Mouse (Mus musculus) hindbrain, embryonic 12.5 days (tissue): ENCODE data around the gene Mrpl20. TPM values are rescaled to one million over a fixed set of nuclear protein-coding genes. Genes with fewer than 3 reads are reported as not detected.

Experiments used
- ATAC-seq: fragments of 200-750 bp; cut with Nextera tagmentation; 2 replicates; pipeline ENCODE4 v1.8.0; 2017; ENCODE audit warnings: moderate TSS enrichment; ENCODE audit not compliant: low FRiP score
- H3K27ac ChIP-seq: fragments of 300-500 bp; sonication (generic); 2 replicates; pipeline ENCODE4 v1.5.1; 2016; ENCODE audit warnings: mild to moderate bottlenecking
- H3K27me3 ChIP-seq: fragments of 300-500 bp; sonication (generic); 2 replicates; pipeline ENCODE4 v1.6.1; 2016; ENCODE audit warnings: mild to moderate bottlenecking
- H3K36me3 ChIP-seq: fragments of 300-500 bp; sonication (generic); 2 replicates; pipeline ENCODE4 v1.6.1; 2016; ENCODE audit warnings: mild to moderate bottlenecking
- H3K4me1 ChIP-seq: fragments of 300-500 bp; sonication (generic); 2 replicates; pipeline ENCODE4 v1.6.1; 2016
- H3K4me2 ChIP-seq: fragments of 300-500 bp; sonication (generic); replicated peaks from 2 replicates; pipeline ENCODE4 v1.6.1; 2016; ENCODE audit warnings: mild to moderate bottlenecking
- H3K4me3 ChIP-seq: fragments of 300-500 bp; sonication (generic); 2 replicates; pipeline ENCODE4 v1.5.1; 2016; ENCODE audit warnings: mild to moderate bottlenecking
- H3K9ac ChIP-seq: fragments of 300-500 bp; sonication (generic); 2 replicates; pipeline ENCODE4 v1.6.1; 2016; ENCODE audit warnings: mild to moderate bottlenecking, moderate library complexity
- H3K9me3 ChIP-seq: fragments of 300-500 bp; sonication (generic); replicated peaks from 2 replicates; pipeline ENCODE4 v1.6.1; 2016; ENCODE audit warnings: mild to moderate bottlenecking
- WGBS: fragments of 180-500 bp; shearing (Covaris S2); methylation state at CpG from one replicate; pipeline ENCODE4 v1.1.7; 2016; 5-methylcytosine and 5-hydroxymethylcytosine counted together
- polyA plus RNA-seq: library from polyadenylated mRNA; unstranded; fragments of >200 nt; fragmentation: Nextera tagmentation; extraction: Ambion mirVana; gene quantifications from 2 replicates; pipeline ENCODE4 v1.2.1, GENCODE M21; 2016

Mrpl20 gene
- polyA plus RNA-seq, 1 experiment from 2014 or later, result 204 TPM

DNA sequence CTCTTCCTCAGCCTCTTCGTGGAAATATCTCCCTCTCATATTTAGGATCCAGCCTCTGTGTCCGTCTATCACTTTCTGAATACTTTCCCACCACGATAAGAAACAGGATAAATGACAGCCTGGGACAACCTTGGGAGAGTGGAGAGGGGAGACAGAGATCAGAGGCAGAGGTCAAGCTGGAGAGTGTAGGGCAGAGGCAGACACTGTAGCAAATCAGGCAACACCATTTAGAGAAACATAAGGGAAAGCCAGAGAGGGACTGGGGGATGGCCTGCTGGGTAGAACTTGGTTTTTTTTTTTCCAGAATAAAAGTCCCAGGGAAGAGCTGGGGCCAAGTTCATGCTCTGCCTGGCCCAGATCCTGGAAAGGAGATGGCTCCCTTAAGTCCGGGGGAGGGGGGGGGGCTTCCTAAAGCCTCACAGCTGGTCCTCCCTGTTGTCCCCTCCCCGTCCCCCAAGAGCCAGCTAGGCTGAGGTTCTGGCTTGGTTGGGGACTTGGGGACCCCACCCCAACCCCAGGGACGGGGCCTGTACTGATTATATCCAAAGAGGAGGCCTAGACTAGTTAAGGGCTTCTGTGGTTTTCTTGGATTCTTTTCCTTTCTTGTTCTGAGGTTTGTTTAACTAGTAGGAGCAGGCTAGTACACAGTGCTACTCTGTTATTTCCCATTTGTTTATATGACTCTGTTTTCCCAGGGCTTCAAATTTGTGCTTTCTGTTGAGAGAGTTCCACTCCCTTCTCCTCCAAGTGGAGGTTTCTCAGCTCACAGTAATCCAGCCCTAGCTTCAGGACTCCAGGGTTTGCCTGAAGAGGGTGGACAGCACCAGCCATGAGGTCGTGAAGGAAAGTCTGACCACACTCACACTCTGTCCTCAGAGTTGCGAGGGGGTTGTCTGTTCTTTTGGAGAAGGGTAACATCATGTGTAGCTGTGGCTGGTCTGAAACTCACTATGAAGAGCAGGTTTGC is 35.8 kb downstream of the Mrpl20 start:
- no peak overlapping the region for H3K9ac ChIP-seq
- peaks cover 5% of the 10 kb centered on the region; the same call in 1 of the 2 replicates for H3K36me3 ChIP-seq
- ATAC-seq, result no peak
- no peaks in the 10 kb centered on the region for H3K9me3 ChIP-seq
- peaks cover 33% of the 10 kb centered on the region for H3K4me1 ChIP-seq
- H3K27me3 ChIP-seq, result peaks cover 17% of the 10 kb centered on the region
- H3K4me2 ChIP-seq, result no peak overlapping the region
- no peak overlapping the region for H3K4me3 ChIP-seq
- WGBS, result 63% methylated on average over 8 of the region's 8 CpGs
- 0 out of 2 replicates have a peak overlapping the region, but pooled peaks have one; percentile 55 for H3K27ac ChIP-seq

DNA sequence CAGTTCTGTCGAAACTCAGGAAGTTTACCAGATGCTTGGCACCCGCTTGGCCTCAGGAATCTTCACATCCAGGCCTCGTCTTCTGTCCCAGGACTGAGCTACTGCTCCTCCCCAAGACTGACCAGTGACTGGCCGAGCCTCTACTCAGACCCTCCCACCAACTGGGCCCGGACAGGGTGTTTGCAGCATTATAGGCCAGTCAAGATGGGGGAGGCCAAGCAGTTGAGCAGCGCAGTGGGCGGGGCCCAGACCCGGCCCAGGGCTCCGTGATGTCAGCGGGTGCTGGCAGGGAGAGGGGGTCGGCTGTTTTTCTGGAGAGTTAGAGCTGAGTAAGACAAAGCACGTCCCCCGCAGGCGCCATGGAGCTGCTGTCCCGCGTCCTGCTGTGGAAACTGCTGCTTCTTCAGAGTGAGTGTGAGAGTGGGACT is 36.8 kb downstream of the Mrpl20 start, which contains the start of gene Mxra8:
Mxra8 (plus strand) TSS at position 198 of the 428 bp plus-strand sequence.
- peak; percentile 67 for ATAC-seq
- WGBS, result 2% methylated on average over 16 of the region's 16 CpGs
- peak within 1 kb of the TSS; percentile 55; the same call in 1 of the 2 replicates for H3K27ac ChIP-seq

GRCm38 (mm10) chr4:155840076-155841002 is 37.7 kb downstream of the Mrpl20 start:
- Histone ChIP-seq H3K9ac (peak overlapping the region; percentile 62), H3K27me3 (peaks cover 17% of the 10 kb centered on the region), H3K4me1 (peaks cover 28% of the 10 kb centered on the region), H3K4me3 (peak overlapping the region; percentile 36), H3K9me3 (no peaks in the 10 kb centered on the region), H3K4me2 (peak overlapping the region; percentile 70), H3K36me3 (peaks cover 5% of the 10 kb centered on the region; the same call in 1 of the 2 replicates), H3K27ac (no peak overlapping the region)
- 0 out of 2 replicates have a peak, but pooled peaks have one; percentile 19 for ATAC-seq
- 9% methylated on average over 8 of the region's 8 CpGs for WGBS

More for the DNA sequence above, 36.8 kb downstream of the Mrpl20 start, which contains the start of gene Mxra8:
- no peaks in the 10 kb centered on the region for H3K9me3 ChIP-seq
- H3K9ac ChIP-seq, result peak within 1 kb of the TSS; percentile 62
- H3K4me1 ChIP-seq, result peaks cover 28% of the 10 kb centered on the region
- H3K36me3 ChIP-seq, result peaks cover 5% of the 10 kb centered on the region; the same call in 1 of the 2 replicates
- peak within 1 kb of the TSS; percentile 36 for H3K4me3 ChIP-seq
- peak within 1 kb of the TSS; percentile 70 for H3K4me2 ChIP-seq
- peaks cover 17% of the 10 kb centered on the region for H3K27me3 ChIP-seq

DNA sequence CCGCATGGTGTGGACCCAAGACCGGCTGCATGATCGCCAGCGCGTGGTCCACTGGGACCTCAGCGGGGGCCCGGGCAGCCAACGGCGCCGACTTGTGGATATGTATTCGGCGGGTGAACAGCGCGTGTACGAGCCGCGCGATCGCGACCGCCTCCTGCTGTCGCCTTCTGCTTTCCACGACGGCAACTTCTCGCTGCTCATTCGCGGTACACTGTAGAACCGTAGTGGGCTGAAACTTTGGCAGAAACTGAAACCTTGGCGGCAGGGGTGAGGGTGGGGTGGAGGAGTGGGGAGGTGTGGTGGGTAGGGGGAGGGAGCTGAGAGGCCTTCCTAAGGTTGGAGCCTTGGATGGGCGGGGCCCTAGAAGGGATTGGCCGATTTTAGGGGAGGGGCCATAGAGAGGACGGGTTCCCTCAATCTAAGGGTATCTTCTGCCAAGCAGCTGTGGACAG is 38.4 kb downstream of the Mrpl20 start:
- Histone ChIP-seq H3K9me3 (no peaks in the 10 kb centered on the region), H3K36me3 (peaks cover 5% of the 10 kb centered on the region; the same call in 1 of the 2 replicates), H3K27ac (no peak overlapping the region), H3K4me1 (peaks cover 28% of the 10 kb centered on the region), H3K27me3 (peaks cover 17% of the 10 kb centered on the region), H3K4me2 (peak overlapping the region; percentile 70), H3K4me3 (peak overlapping the region; percentile 36), H3K9ac (peak overlapping the region; percentile 62)
- under 1% methylated on average over 32 of the region's 32 CpGs for WGBS
- ATAC-seq, result peak; percentile 46

GRCm38 (mm10) chr4:155841651-155842270 is 39.1 kb downstream of the Mrpl20 start:
- Histone ChIP-seq H3K27ac (no peak overlapping the region), H3K36me3 (peaks cover 5% of the 10 kb centered on the region; the same call in 1 of the 2 replicates), H3K27me3 (peaks cover 17% of the 10 kb centered on the region), H3K4me1 (peaks cover 33% of the 10 kb centered on the region), H3K9me3 (no peaks in the 10 kb centered on the region), H3K9ac (no peak overlapping the region), H3K4me3 (0 out of 2 replicates have a peak overlapping the region, but pooled peaks have one; percentile 36), H3K4me2 (peak overlapping the region; percentile 70)
- peak; percentile 11; the same call in 1 of the 2 replicates for ATAC-seq
- 38% methylated on average over 38 of the region's 38 CpGs for WGBS

DNA sequence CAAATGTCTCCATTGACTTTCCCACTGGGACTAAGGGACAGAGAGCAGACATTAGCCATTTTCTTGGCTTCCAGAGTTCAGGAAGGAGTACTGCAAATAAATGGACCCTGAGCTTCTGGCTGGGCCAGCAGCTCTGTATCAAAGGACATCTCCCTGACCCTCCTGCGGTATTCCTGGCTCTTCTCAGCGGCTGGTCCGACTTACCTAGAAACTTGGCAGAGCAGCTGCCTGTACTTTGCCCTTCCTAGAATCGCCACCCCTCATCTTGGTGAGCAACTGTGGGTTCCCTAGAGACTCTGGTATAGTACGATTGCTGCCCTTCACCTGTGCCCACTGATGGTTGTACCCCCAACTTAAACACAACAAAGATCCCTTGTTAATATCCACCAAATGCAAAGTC is 40.6 kb downstream of the Mrpl20 start:
- Histone ChIP-seq H3K9me3 (no peaks in the 10 kb centered on the region), H3K4me3 (no peak overlapping the region), H3K4me2 (no peak overlapping the region), H3K9ac (no peak overlapping the region), H3K4me1 (peaks cover 39% of the 10 kb centered on the region), H3K36me3 (peaks cover 5% of the 10 kb centered on the region; the same call in 1 of the 2 replicates), H3K27me3 (peaks cover 17% of the 10 kb centered on the region), H3K27ac (no peak overlapping the region)
- WGBS, result 91% methylated on average over 5 of the region's 5 CpGs
- ATAC-seq, result no peak

DNA sequence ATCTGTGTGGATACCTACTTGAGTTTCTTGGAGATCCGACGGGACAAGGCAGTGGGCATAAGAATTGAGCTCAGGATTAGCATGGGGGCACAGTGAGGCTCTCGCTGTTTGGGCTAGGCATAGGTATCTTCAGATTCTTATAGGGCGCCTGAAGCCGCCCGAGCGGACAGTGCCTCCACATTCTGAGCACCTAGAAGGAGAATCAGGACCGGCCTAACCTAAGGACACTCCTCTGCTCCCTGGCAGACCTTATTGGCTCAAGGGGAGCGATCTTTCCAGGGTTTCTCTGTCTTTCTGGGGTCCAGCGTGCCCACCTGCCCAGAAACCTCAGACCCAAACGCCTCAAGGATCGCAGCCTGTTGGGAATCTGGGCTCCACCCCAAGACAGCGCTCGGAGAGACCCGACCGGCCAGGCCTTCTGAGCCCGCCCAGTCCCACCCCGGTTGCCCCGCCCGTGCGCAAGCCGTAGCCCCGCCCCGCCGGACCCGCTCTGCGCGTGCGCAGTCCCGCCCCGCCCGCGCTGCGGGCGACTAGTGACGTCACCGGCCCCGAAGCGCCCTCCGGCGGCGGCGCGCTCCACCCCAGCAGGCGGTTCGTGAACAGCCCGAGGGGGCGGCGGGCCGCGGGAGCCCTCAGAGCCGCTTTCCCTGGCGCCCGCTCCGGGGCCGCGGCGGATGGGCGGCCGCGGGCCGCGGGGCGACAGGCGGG is 44.3 kb downstream of the Mrpl20 start, which contains the start of gene Dvl1:
Dvl1 (plus strand) TSS at position 532 of the 708 bp plus-strand sequence.
- peaks cover 5% of the 10 kb centered on the region; the same call in 1 of the 2 replicates for H3K36me3 ChIP-seq
- H3K4me1 ChIP-seq, result peaks cover 31% of the 10 kb centered on the region
- 0 out of 2 replicates have a peak, but pooled peaks cover under 1% of the 10 kb centered on the region for H3K27me3 ChIP-seq
- peak; percentile 90 for ATAC-seq
- H3K4me2 ChIP-seq, result peak within 1 kb of the TSS; percentile 88
- WGBS, result 2% methylated on average over 58 of the region's 65 CpGs
- peak within 1 kb of the TSS; percentile 79 for H3K27ac ChIP-seq
- H3K9ac ChIP-seq, result peak within 1 kb of the TSS; percentile 94
- peak within 1 kb of the TSS; percentile 86 for H3K4me3 ChIP-seq
- no peaks in the 10 kb centered on the region for H3K9me3 ChIP-seq

GRCm38 (mm10) chr4:155847591-155848352 is 45.1 kb downstream of the Mrpl20 start:
- no peaks in the 10 kb centered on the region for H3K27me3 ChIP-seq
- H3K4me1 ChIP-seq, result peaks cover 31% of the 10 kb centered on the region
- 0 out of 2 replicates have a peak, but pooled peaks cover 2% of the 10 kb centered on the region for H3K36me3 ChIP-seq
- no peaks in the 10 kb centered on the region for H3K9me3 ChIP-seq
- peak; percentile 65 for ATAC-seq
- peak overlapping the region; percentile 94 for H3K9ac ChIP-seq
- WGBS, result 1% methylated on average over 64 of the region's 69 CpGs
- H3K27ac ChIP-seq, result peak overlapping the region; percentile 79; the same call in 1 of the 2 replicates
- H3K4me2 ChIP-seq, result peak overlapping the region; percentile 88
- H3K4me3 ChIP-seq, result peak overlapping the region; percentile 86

- whole genome bisulfite sequencing, result 60% methylated on average over 7 of the region's 7 CpGs
- H3K4me1 ChIP-seq, result peaks cover 31% of the 10 kb centered on the region
- H3K36me3 ChIP-seq, result no peaks in the 10 kb centered on the region
- no peak for ATAC-seq
- H3K9ac ChIP-seq, result peak overlapping the region; percentile 94
- H3K4me3 ChIP-seq, result peak overlapping the region; percentile 86
- H3K27me3 ChIP-seq, result no peaks in the 10 kb centered on the region
- peak overlapping the region; percentile 88 for H3K4me2 ChIP-seq
- H3K9me3 ChIP-seq, result no peaks in the 10 kb centered on the region
- H3K27ac ChIP-seq, result no peak overlapping the region
These were observed 45.9 kb downstream of the Mrpl20 start for GRCm38 (mm10) chr4:155848434-155849095.
